Mouse (Mus musculus): ENCODE measurements at regions not wholly inside any gene's neighbourhood (a gene's known extent, or its start where the extent isn't known, plus 50 kb on each side); places are given as distances from the start of the nearest gene placed in this dataset.

GRCm38 (mm10) chr15:54114096-54114512 lies 229.4 kb downstream of the Gm7489 start:
- Histone ChIP-seq H3K27ac (no peak overlapping the region), H3K9ac (no peak overlapping the region), H3K4me1 (no peaks in the 10 kb centered on the region), H3K36me3 (no peaks in the 10 kb centered on the region), H3K9me3 (no peaks in the 10 kb centered on the region), H3K4me2 (no peak overlapping the region), H3K27me3 (no peaks in the 10 kb centered on the region), H3K4me3 (no peak overlapping the region)
- 86% methylated on average over 5 of the region's 5 CpGs for WGBS
- ATAC-seq (ENCODE audit: insufficient number of reproducible peaks, insufficient read depth, low FRiP score, low TSS enrichment, low read depth), result no peak

- Histone ChIP-seq H3K4me2 (no peak overlapping the region), H3K27ac (no peak overlapping the region), H3K4me1 (no peaks in the 10 kb centered on the region), H3K9me3 (no peaks in the 10 kb centered on the region), H3K36me3 (no peaks in the 10 kb centered on the region), H3K4me3 (no peak overlapping the region), H3K9ac (no peak overlapping the region), H3K27me3 (no peaks in the 10 kb centered on the region)
- no peak for ATAC-seq (ENCODE audit: insufficient number of reproducible peaks, insufficient read depth, low FRiP score, low TSS enrichment, low read depth)
- WGBS, result 83% methylated on average over 5 of the region's 5 CpGs
Measured at GRCm38 (mm10) chr15:54117967-54118538, 233.3 kb downstream of the Gm7489 start.

- ATAC-seq (ENCODE audit: insufficient number of reproducible peaks, insufficient read depth, low FRiP score, low TSS enrichment, low read depth), result no peak
Measured at GRCm38 (mm10) chr15:54120456-54120855, 235.8 kb downstream of the Gm7489 start.

GRCm38 (mm10) chr15:54164350-54164749 lies 279.6 kb downstream of the Gm7489 start:
- H3K9ac ChIP-seq, result no peak overlapping the region
- ATAC-seq (ENCODE audit: insufficient number of reproducible peaks, insufficient read depth, low FRiP score, low TSS enrichment, low read depth), result no peak
- H3K27me3 ChIP-seq, result no peaks in the 10 kb centered on the region
- peaks cover 4% of the 10 kb centered on the region for H3K4me1 ChIP-seq
- no peaks in the 10 kb centered on the region for H3K9me3 ChIP-seq
- no peaks in the 10 kb centered on the region for H3K36me3 ChIP-seq
- no peak overlapping the region for H3K4me3 ChIP-seq
- WGBS, result 52% methylated on average over 1 of the region's 1 CpGs
- no peak overlapping the region for H3K4me2 ChIP-seq
- H3K27ac ChIP-seq, result no peak overlapping the region

More at GRCm38 (mm10) chr15:54120456-54120855, 235.8 kb downstream of the Gm7489 start:
- no peak overlapping the region for H3K9ac ChIP-seq
- no peaks in the 10 kb centered on the region for H3K36me3 ChIP-seq
- H3K4me1 ChIP-seq, result no peaks in the 10 kb centered on the region
- no peaks in the 10 kb centered on the region for H3K27me3 ChIP-seq
- H3K9me3 ChIP-seq, result no peaks in the 10 kb centered on the region
- H3K4me3 ChIP-seq, result no peak overlapping the region
- H3K27ac ChIP-seq, result no peak overlapping the region
- H3K4me2 ChIP-seq, result no peak overlapping the region
- 75% methylated on average over 3 of the region's 3 CpGs for WGBS

GRCm38 (mm10) chr15:54167842-54168361 lies 283.2 kb downstream of the Gm7489 start:
- 78% methylated on average over 3 of the region's 3 CpGs for WGBS

GRCm38 (mm10) chr15:54177221-54177620 lies 292.5 kb downstream of the Gm7489 start:
- H3K27ac ChIP-seq, result peak overlapping the region; percentile 66
- no peak overlapping the region for H3K9ac ChIP-seq
- H3K27me3 ChIP-seq, result no peaks in the 10 kb centered on the region
- no peaks in the 10 kb centered on the region for H3K36me3 ChIP-seq
- WGBS, result 53% methylated on average over 2 of the region's 2 CpGs
- H3K4me1 ChIP-seq, result peaks cover 6% of the 10 kb centered on the region; the same call in 1 of the 2 replicates
- no peaks in the 10 kb centered on the region for H3K9me3 ChIP-seq
- no peak for ATAC-seq (ENCODE audit: insufficient number of reproducible peaks, insufficient read depth, low FRiP score, low TSS enrichment, low read depth)
- H3K4me2 ChIP-seq, result no peak overlapping the region
- H3K4me3 ChIP-seq, result no peak overlapping the region

More at GRCm38 (mm10) chr15:54167842-54168361, 283.2 kb downstream of the Gm7489 start:
- no peaks in the 10 kb centered on the region for H3K9me3 ChIP-seq
- peaks cover 4% of the 10 kb centered on the region for H3K4me1 ChIP-seq
- no peak for ATAC-seq (ENCODE audit: insufficient number of reproducible peaks, insufficient read depth, low FRiP score, low TSS enrichment, low read depth)
- no peaks in the 10 kb centered on the region for H3K36me3 ChIP-seq
- H3K27ac ChIP-seq, result no peak overlapping the region
- H3K4me3 ChIP-seq, result no peak overlapping the region
- H3K9ac ChIP-seq, result no peak overlapping the region
- no peak overlapping the region for H3K4me2 ChIP-seq
- no peaks in the 10 kb centered on the region for H3K27me3 ChIP-seq

- Histone ChIP-seq H3K27ac (peak overlapping the region; percentile 66), H3K9ac (no peak overlapping the region)
- WGBS, result 43% methylated on average over 3 of the region's 3 CpGs
Measured at GRCm38 (mm10) chr15:54177791-54178190, 293.1 kb downstream of the Gm7489 start.

More at GRCm38 (mm10) chr15:54177791-54178190, 293.1 kb downstream of the Gm7489 start:
- H3K4me3 ChIP-seq, result no peak overlapping the region
- no peaks in the 10 kb centered on the region for H3K27me3 ChIP-seq
- ATAC-seq (ENCODE audit: insufficient number of reproducible peaks, insufficient read depth, low FRiP score, low TSS enrichment, low read depth), result no peak
- H3K4me1 ChIP-seq, result peaks cover 6% of the 10 kb centered on the region; the same call in 1 of the 2 replicates
- H3K4me2 ChIP-seq, result no peak overlapping the region
- no peaks in the 10 kb centered on the region for H3K36me3 ChIP-seq
- no peaks in the 10 kb centered on the region for H3K9me3 ChIP-seq
